Mouse (Mus musculus) hindbrain, embryonic 11.5 days (tissue): ENCODE measurements around the gene Kat7. TPM values are rescaled to one million over a fixed set of nuclear protein-coding genes. Genes with fewer than 3 reads are reported as not detected.
A peak's percentile ranks its signal among the peaks of the same experiment; 100 is the strongest.

Experiments
- ATAC-seq: fragments of 200-750 bp; cut with Nextera tagmentation; 2 replicates; pipeline ENCODE4 v1.8.0; 2017; ENCODE audit warnings: mild to moderate bottlenecking, moderate TSS enrichment, moderate library complexity; ENCODE audit not compliant: low FRiP score
- DNase-seq: peaks from one replicate; pipeline ENCODE4 v3.0.0-alpha.2; 2015; ENCODE audit warnings: low spot score
- H3K27ac ChIP-seq: fragments of 300-500 bp; sonication (generic); 2 replicates; pipeline ENCODE4 v1.5.1; 2014; ENCODE audit warnings: mild to moderate bottlenecking, low read depth, low read length
- H3K27me3 ChIP-seq: fragments of 300-500 bp; sonication (generic); 2 replicates; pipeline ENCODE4 v1.6.1; 2014; ENCODE audit warnings: mild to moderate bottlenecking, low read length, moderate library complexity, mixed read lengths; ENCODE audit not compliant: control insufficient read depth, insufficient read depth
- H3K36me3 ChIP-seq: fragments of 300-500 bp; sonication (generic); 2 replicates; pipeline ENCODE4 v1.6.1; 2014; ENCODE audit warnings: mild to moderate bottlenecking, low read length, moderate library complexity, mixed read lengths; ENCODE audit not compliant: control insufficient read depth, insufficient read depth
- H3K4me1 ChIP-seq: fragments of 300-500 bp; sonication (generic); replicated peaks from 2 replicates; pipeline ENCODE4 v1.6.1; 2014; ENCODE audit warnings: low read length, mixed read lengths; ENCODE audit not compliant: control insufficient read depth, insufficient read depth
- H3K4me2 ChIP-seq: fragments of 300-500 bp; sonication (generic); replicated peaks from 2 replicates; pipeline ENCODE4 v1.6.1; 2014; ENCODE audit warnings: mild to moderate bottlenecking, low read depth, low read length
- H3K4me3 ChIP-seq: fragments of 300-500 bp; sonication (generic); 2 replicates; pipeline ENCODE4 v1.5.1; 2014; ENCODE audit warnings: low read depth, low read length
- H3K9ac ChIP-seq: fragments of 300-500 bp; sonication (generic); 2 replicates; pipeline ENCODE4 v1.6.1; 2014; ENCODE audit warnings: low read depth, low read length
- H3K9me3 ChIP-seq: fragments of 300-500 bp; sonication (generic); 2 replicates; pipeline ENCODE4 v1.6.1; 2016; ENCODE audit warnings: low read length; ENCODE audit not compliant: control insufficient read depth
- WGBS: fragments of 180-500 bp; shearing (Covaris S2); extraction: QIAGEN DNeasy Blood & Tissue Kit; methylation state at CpG from one replicate; pipeline ENCODE4 v1.1.7; 2014; 5-methylcytosine and 5-hydroxymethylcytosine counted together
- polyA plus RNA-seq: library from polyadenylated mRNA; unstranded; fragments of >200 nt; fragmentation: Nextera tagmentation; extraction: Ambion mirVana; gene quantifications from 2 replicates; pipeline ENCODE4 v1.2.1, GENCODE M21; 2014

Gene Kat7
- polyA plus RNA-seq, 1 experiment from 2014 or later, result 63.8 TPM

- Histone ChIP-seq H3K27me3 (no peaks in the 10 kb centered on the region), H3K9ac (no peak overlapping the region), H3K4me1 (no peaks in the 10 kb centered on the region), H3K4me3 (no peak overlapping the region), H3K4me2 (no peak overlapping the region), H3K9me3 (no peaks in the 10 kb centered on the region), H3K27ac (no peak overlapping the region), H3K36me3 (no peaks in the 10 kb centered on the region)
- no peak for DNase-seq
- 96% methylated on average over 2 of the region's 2 CpGs for WGBS
- no peak for ATAC-seq
These were observed 42.6 kb upstream of the Kat7 start for GRCm38 (mm10) chr11:95352686-95353085.

- H3K27me3 ChIP-seq, result no peaks in the 10 kb centered on the region
- no peaks in the 10 kb centered on the region for H3K9me3 ChIP-seq
- 91% methylated on average over 3 of the region's 3 CpGs for WGBS
- H3K4me1 ChIP-seq, result no peaks in the 10 kb centered on the region
- H3K4me2 ChIP-seq, result no peak overlapping the region
- no peak for DNase-seq
- ATAC-seq, result no peak
- H3K9ac ChIP-seq, result no peak overlapping the region
- no peak overlapping the region for H3K4me3 ChIP-seq
- H3K27ac ChIP-seq, result no peak overlapping the region
- H3K36me3 ChIP-seq, result no peaks in the 10 kb centered on the region
These were observed 40.9 kb upstream of the Kat7 start for GRCm38 (mm10) chr11:95350960-95351359.

DNA sequence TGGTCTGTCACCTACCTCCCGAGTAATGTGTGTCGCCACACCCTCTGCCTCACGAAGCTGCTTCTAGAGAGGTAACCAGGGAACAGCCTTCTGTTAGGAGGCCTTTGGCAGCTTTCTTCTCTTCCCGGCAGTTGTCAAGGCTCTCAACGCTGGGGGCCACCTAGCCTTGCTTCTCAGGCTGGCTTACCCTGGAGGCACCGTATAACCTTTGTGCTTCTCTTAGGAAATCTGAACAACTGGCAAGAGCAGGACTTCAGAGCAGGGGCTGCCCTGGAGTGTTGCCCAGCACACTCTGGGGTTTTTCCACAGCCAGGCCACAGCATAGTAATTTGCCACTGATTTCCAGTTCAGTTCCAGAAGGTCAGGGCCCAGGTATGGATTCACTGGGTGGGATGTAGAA is 40.2 kb upstream of the Kat7 start:
- Histone ChIP-seq H3K27ac (no peak overlapping the region), H3K36me3 (no peaks in the 10 kb centered on the region), H3K9me3 (no peaks in the 10 kb centered on the region), H3K9ac (no peak overlapping the region), H3K4me3 (no peak overlapping the region), H3K27me3 (no peaks in the 10 kb centered on the region), H3K4me2 (no peak overlapping the region), H3K4me1 (no peaks in the 10 kb centered on the region)
- ATAC-seq (no peak), DNase-seq (no peak)
- WGBS, result 82% methylated on average over 6 of the region's 6 CpGs

- Histone ChIP-seq H3K4me2 (no peak overlapping the region), H3K9ac (no peak overlapping the region), H3K27me3 (no peaks in the 10 kb centered on the region), H3K27ac (no peak overlapping the region), H3K9me3 (no peaks in the 10 kb centered on the region), H3K4me1 (peaks cover 2% of the 10 kb centered on the region; the same call in 1 of the 2 replicates), H3K36me3 (no peaks in the 10 kb centered on the region), H3K4me3 (no peak overlapping the region)
- no peak for ATAC-seq
- no peak for DNase-seq
- WGBS, result 75% methylated on average over 2 of the region's 2 CpGs
These were observed 34.1 kb upstream of the Kat7 start for GRCm38 (mm10) chr11:95344181-95344580.

DNA sequence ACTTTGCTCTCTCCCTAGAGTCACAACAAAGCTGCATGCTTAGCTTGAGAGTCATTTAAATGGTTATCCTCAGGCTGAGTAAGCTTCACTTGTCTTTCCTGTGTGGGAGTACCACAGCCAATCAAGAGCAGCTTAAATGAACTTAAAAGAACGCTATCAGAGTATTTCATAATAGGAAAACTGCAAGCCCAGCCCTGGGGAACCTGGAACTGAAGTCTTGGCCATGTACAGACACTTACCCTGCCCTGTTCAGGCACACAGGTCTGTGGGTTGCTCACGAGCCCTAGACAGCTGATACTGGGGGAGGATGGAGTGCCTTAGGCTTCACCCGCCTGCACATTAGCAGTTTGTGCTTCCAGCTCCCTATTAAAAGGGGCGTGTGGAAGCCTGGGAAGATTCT is 33.1 kb upstream of the Kat7 start:
- ATAC-seq (no peak), DNase-seq (no peak)
- WGBS, result 82% methylated on average over 4 of the region's 4 CpGs
- H3K27me3 ChIP-seq, result no peaks in the 10 kb centered on the region
- no peaks in the 10 kb centered on the region for H3K36me3 ChIP-seq
- no peaks in the 10 kb centered on the region for H3K9me3 ChIP-seq
- no peak overlapping the region for H3K4me3 ChIP-seq
- no peak overlapping the region for H3K27ac ChIP-seq
- H3K9ac ChIP-seq, result no peak overlapping the region
- no peak overlapping the region for H3K4me2 ChIP-seq
- peaks cover 2% of the 10 kb centered on the region; the same call in 1 of the 2 replicates for H3K4me1 ChIP-seq

DNA sequence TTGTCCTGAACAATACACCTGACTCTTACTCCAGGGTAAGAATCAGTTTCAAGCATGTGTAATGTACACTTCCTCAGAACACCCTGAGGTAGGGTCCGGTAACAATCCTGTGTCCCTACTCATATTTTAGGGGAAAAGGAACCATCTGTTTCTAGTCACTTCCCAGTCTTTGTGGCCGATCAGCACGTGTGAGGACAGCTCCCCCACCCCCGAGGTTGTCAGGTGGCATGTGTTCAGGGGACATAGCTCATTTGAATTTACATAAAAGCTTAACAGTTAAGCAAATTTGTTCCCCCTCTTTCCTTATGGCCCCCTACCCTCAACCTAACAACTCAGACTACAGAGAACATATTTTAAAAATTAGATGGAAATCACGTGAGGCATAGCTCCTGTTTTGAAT is 30.6 kb upstream of the Kat7 start:
- DNase-seq (no peak), ATAC-seq (no peak)
- Histone ChIP-seq H3K9ac (no peak overlapping the region), H3K36me3 (no peaks in the 10 kb centered on the region), H3K4me3 (no peak overlapping the region), H3K4me2 (no peak overlapping the region), H3K4me1 (peaks cover 2% of the 10 kb centered on the region; the same call in 1 of the 2 replicates), H3K27ac (no peak overlapping the region), H3K27me3 (no peaks in the 10 kb centered on the region), H3K9me3 (no peaks in the 10 kb centered on the region)
- 43% methylated on average over 5 of the region's 5 CpGs for WGBS

DNA sequence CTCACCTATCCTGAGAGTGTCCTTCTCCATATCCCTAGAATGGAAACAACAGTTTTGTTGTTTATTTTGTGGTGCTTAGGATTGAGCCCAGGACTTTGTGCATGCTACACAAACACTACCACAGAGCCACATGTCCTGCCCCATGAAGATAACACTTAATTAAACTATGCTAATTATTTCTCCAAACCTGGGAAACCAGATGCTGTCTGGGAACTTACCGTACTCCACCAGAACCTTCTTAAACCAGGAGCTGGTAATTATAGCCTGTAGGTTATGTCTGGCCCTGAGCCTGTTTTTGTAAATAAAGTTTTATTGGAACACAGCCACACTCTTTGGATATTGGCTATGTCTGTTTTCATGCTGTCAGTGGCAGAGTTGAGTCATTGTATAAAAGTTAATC is 30.2 kb upstream of the Kat7 start:
- no peak overlapping the region for H3K9ac ChIP-seq
- whole genome bisulfite sequencing, result 76% methylated on average over 1 of the region's 1 CpGs
- peaks cover 2% of the 10 kb centered on the region; the same call in 1 of the 2 replicates for H3K4me1 ChIP-seq
- no peak overlapping the region for H3K4me3 ChIP-seq
- DNase-seq (no peak), ATAC-seq (no peak)
- H3K27me3 ChIP-seq, result no peaks in the 10 kb centered on the region
- no peak overlapping the region for H3K27ac ChIP-seq
- H3K36me3 ChIP-seq, result no peaks in the 10 kb centered on the region
- H3K9me3 ChIP-seq, result no peaks in the 10 kb centered on the region
- no peak overlapping the region for H3K4me2 ChIP-seq

GRCm38 (mm10) chr11:95339471-95340021 is 29.5 kb upstream of the Kat7 start:
- no peak for ATAC-seq
- no peak overlapping the region; the same call in 1 of the 2 replicates for H3K4me3 ChIP-seq
- peaks cover 2% of the 10 kb centered on the region; the same call in 1 of the 2 replicates for H3K4me1 ChIP-seq
- no peaks in the 10 kb centered on the region for H3K27me3 ChIP-seq
- no peaks in the 10 kb centered on the region for H3K36me3 ChIP-seq
- no peak overlapping the region for H3K9ac ChIP-seq
- DNase-seq, result peak; percentile 27
- 15% methylated on average over 14 of the region's 14 CpGs for WGBS
- H3K4me2 ChIP-seq, result no peak overlapping the region; the same call in 1 of the 2 replicates
- H3K27ac ChIP-seq, result no peak overlapping the region
- H3K9me3 ChIP-seq, result no peaks in the 10 kb centered on the region

GRCm38 (mm10) chr11:95337846-95338342 is 27.8 kb upstream of the Kat7 start:
- no peak overlapping the region for H3K27ac ChIP-seq
- DNase-seq (no peak), ATAC-seq (no peak)
- H3K4me3 ChIP-seq, result peak overlapping the region; percentile 85
- no peaks in the 10 kb centered on the region for H3K36me3 ChIP-seq
- peak overlapping the region; percentile 70 for H3K9ac ChIP-seq
- peak overlapping the region; percentile 89 for H3K4me2 ChIP-seq
- H3K9me3 ChIP-seq, result no peaks in the 10 kb centered on the region
- H3K4me1 ChIP-seq, result peaks cover 2% of the 10 kb centered on the region; the same call in 1 of the 2 replicates
- WGBS, result 26% methylated on average over 9 of the region's 9 CpGs
- no peaks in the 10 kb centered on the region for H3K27me3 ChIP-seq
